Mouse (Mus musculus) embryonic fibroblast, embryonic 13.5 days (primary cell): ENCODE data around the gene Arpp19.

ENCODE experiments used
- CTCF ChIP-seq: IDR thresholded peaks from 2 replicates; pipeline ENCODE4 v1.5.1; 2011; ENCODE audit warnings: mild to moderate bottlenecking, control low read depth, low read length, moderate library complexity, borderline replicate concordance; ENCODE audit not compliant: insufficient read depth
- POLR2A ChIP-seq: IDR thresholded peaks from 2 replicates; pipeline ENCODE4 v1.6.1; 2011; ENCODE audit warnings: low read depth, mild to moderate bottlenecking, control low read depth, low read length, moderate library complexity

DNA sequence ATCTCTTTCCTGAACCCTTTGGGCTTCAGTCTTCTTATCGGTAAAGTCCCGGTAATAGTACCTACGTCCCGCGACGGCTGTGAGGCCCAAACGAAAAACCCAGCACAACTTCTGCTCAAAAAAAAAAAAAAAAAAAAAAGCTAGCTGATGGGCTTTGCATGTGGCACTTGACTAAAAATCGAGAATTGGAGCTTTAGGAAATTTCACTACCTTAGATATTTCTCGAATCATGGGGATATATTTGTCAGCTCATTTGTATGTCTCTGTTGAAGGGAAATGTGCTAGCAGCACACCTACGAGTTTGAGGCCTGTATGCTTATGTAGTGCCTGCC, 909 bp downstream of the Arpp19 start:
- TF ChIP-seq POLR2A (no peak), CTCF (no peak)
